Comparison of ENCODE assay signal across 7 mouse cellular contexts in the genomic region with DNA sequence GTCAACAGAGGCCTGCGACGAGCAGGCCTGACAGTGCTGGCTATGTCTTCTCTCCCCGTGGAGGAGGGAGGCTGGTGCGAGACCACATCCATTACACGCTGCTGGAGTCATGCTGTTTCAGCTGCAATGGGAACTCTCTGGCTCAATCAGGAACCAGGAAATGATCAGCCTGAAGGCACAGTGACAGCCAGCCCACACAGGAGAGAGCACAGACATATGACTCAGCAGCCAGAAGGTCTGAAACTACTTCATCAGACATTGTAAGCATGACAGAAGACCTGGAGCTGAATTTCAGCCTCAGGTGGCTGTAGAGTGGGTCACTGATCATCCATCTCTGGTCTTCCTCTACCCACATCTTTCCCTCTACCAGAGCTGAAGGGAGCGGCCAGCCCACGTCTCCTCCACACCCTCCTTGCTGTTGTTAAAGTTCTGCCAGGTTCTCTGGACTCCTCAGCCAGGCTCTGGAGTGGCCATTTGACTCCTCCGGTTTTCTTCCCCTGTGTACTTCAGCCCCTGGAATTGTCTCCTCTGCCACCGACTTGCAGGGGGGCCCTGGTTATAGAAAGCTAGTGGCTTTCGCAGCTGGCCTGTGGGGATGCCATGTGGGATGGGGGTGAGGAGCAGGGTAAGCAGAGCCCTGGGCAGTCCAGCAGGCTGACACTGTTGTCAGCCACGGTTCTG. TPM values are rescaled to one million over a fixed set of nuclear protein-coding genes. Genes with fewer than 3 reads are reported as not detected.
DNase-seq lines count a peak whose midpoint lies in the region; ATAC-seq lines count a peak whose summit lies in the region.

No protein-coding gene starts in this region.

- no peak overlapping the region for H3K4me2 ChIP-seq in neural tube, embryonic 13.5 days
- no peak overlapping the region for H3K4me2 ChIP-seq in embryonic facial prominence, embryonic 15.5 days (replicated peaks)
- no peak overlapping the region for H3K4me2 ChIP-seq in intestine, embryonic 16.5 days (ENCODE audit: low read depth, low read length)

- peaks cover 5% of the 10 kb centered on the region; the same call in 1 of the 2 replicates for H3K4me1 ChIP-seq in neural tube, embryonic 13.5 days (replicated peaks)
- peaks cover 22% of the 10 kb centered on the region for H3K4me1 ChIP-seq in embryonic facial prominence, embryonic 15.5 days
- 0 out of 2 replicates have a peak, but pooled peaks cover 2% of the 10 kb centered on the region for H3K4me1 ChIP-seq in intestine, embryonic 16.5 days (ENCODE audit: control insufficient read depth, insufficient read depth, low read length)

- WGBS in neural tube, embryonic 13.5 days, result 44% methylated on average over 11 of the region's 11 CpGs
- 34% methylated on average over 11 of the region's 11 CpGs for WGBS in embryonic facial prominence, embryonic 15.5 days
- WGBS in intestine, embryonic 16.5 days, result 56% methylated on average over 11 of the region's 11 CpGs

- ATAC-seq in neural tube, embryonic 13.5 days (ENCODE audit: low read depth), result peak; percentile 36
- peak; percentile 70; the same call in 1 of the 2 replicates for ATAC-seq in embryonic facial prominence, embryonic 15.5 days (ENCODE audit: insufficient number of reproducible peaks, low FRiP score, low TSS enrichment, low read depth)
- peak; percentile 80 for ATAC-seq in intestine, embryonic 16.5 days

- no peak overlapping the region for H3K27ac ChIP-seq in neural tube, embryonic 13.5 days (replicated peaks)
- peak overlapping the region; percentile 39; the same call in 1 of the 2 replicates for H3K27ac ChIP-seq in embryonic facial prominence, embryonic 15.5 days (replicated peaks)
- no peak overlapping the region for H3K27ac ChIP-seq in intestine, embryonic 16.5 days (ENCODE audit: low read length)

- no peaks in the 10 kb centered on the region for H3K36me3 ChIP-seq in neural tube, embryonic 13.5 days
- H3K36me3 ChIP-seq in embryonic facial prominence, embryonic 15.5 days, result no peaks in the 10 kb centered on the region
- no peaks in the 10 kb centered on the region for H3K36me3 ChIP-seq in intestine, embryonic 16.5 days (ENCODE audit: control insufficient read depth, insufficient read depth, low read length)

- no peak for DNase-seq in neural tube, embryonic 10.5 days (ENCODE audit: extremely low spot score, low spot score)
- peak; percentile 53 to 60 for DNase-seq in right cerebral cortex, postnatal 36 days (ENCODE audit: low spot score in 2 of 2)
- no peak for DNase-seq in T-cell, adult 2 months (ENCODE audit: low spot score)
- DNase-seq in spleen, postnatal 36 days (ENCODE audit: low spot score in 2 of 2), result no peak

- H3K9me3 ChIP-seq in neural tube, embryonic 13.5 days, result no peaks in the 10 kb centered on the region
- H3K9me3 ChIP-seq in embryonic facial prominence, embryonic 15.5 days (replicated peaks), result no peaks in the 10 kb centered on the region
- no peaks in the 10 kb centered on the region for H3K9me3 ChIP-seq in intestine, embryonic 16.5 days (ENCODE audit: control insufficient read depth, low read length)

- H3K27me3 ChIP-seq in neural tube, embryonic 13.5 days, result no peaks in the 10 kb centered on the region
- no peaks in the 10 kb centered on the region for H3K27me3 ChIP-seq in embryonic facial prominence, embryonic 15.5 days
- H3K27me3 ChIP-seq in intestine, embryonic 16.5 days (replicated peaks; ENCODE audit: control insufficient read depth, insufficient read depth, low read length), result no peaks in the 10 kb centered on the region

- no peak overlapping the region for H3K9ac ChIP-seq in neural tube, embryonic 13.5 days
- no peak overlapping the region for H3K9ac ChIP-seq in embryonic facial prominence, embryonic 15.5 days
- H3K9ac ChIP-seq in intestine, embryonic 16.5 days (ENCODE audit: low read depth, low read length), result no peak overlapping the region

- H3K4me3 ChIP-seq in neural tube, embryonic 13.5 days, result no peak overlapping the region
- no peak overlapping the region for H3K4me3 ChIP-seq in embryonic facial prominence, embryonic 15.5 days (replicated peaks)
- H3K4me3 ChIP-seq in intestine, embryonic 16.5 days (ENCODE audit: low read length), result no peak overlapping the region

RNA-seq across cellular contexts. Expression of a gene that starts 27.4 kb away (rescaled TPM):
- 12.5 and 14.8 TPM in 2 replicates for polyA plus RNA-seq in neural tube, embryonic 13.5 days (2015; fragmentation: Nextera tagmentation; extraction: Ambion mirVana)
- 38.1 and 41.3 TPM in 2 replicates for polyA plus RNA-seq in embryonic facial prominence, embryonic 15.5 days (2015; fragmentation: Nextera tagmentation; extraction: Ambion mirVana)
- 374 and 535 TPM in 2 replicates for polyA plus RNA-seq in intestine, embryonic 16.5 days (2015; fragmentation: Nextera tagmentation; extraction: Ambion mirVana)

Comparison
In these comparisons a context has a peak if more than half of its experiments do, and no peak if none do; other contexts are left out.
1. DNase-seq: peak in right cerebral cortex, postnatal 36 days (2 of 2); none in neural tube, embryonic 10.5 days (single experiment), T-cell, adult 2 months (single experiment) and spleen, postnatal 36 days (0 of 2).
2. Peak in every context shown above with its lines, with median percentiles within 50 percentile points of each other: ATAC-seq.